Mouse (Mus musculus): ENCODE measurements at regions not wholly inside any gene's neighbourhood (a gene's known extent, or its start where the extent isn't known, plus 50 kb on each side); places are given as distances from the start of the nearest gene placed in this dataset.

GRCm38 (mm10) chr8:89271381-89272355, 227.7 kb upstream of the Sall1 start:
- WGBS: 32% methylated on average over 22 of the region's 22 CpGs
- Histone ChIP-seq H3K27me3 (ENCODE audit: insufficient read depth, low read length) (no peaks in the 10 kb centered on the region), H3K36me3 (ENCODE audit: insufficient read depth, low read length) (no peaks in the 10 kb centered on the region), H3K9ac (ENCODE audit: low read depth, low read length) (no peak overlapping the region), H3K4me1 (replicated peaks; ENCODE audit: insufficient read depth, low read length) (peaks cover 4% of the 10 kb centered on the region; the same call in 1 of the 2 replicates), H3K9me3 (replicated peaks; ENCODE audit: low read length) (no peaks in the 10 kb centered on the region), H3K27ac (peak overlapping the region; percentile 54), H3K4me3 (replicated peaks; ENCODE audit: low read depth, low read length) (peak overlapping the region; percentile 27; the same call in 1 of the 2 replicates), H3K4me2 (ENCODE audit: low read length) (peak overlapping the region; percentile 57)
- DNase-seq (ENCODE audit: low spot score): peak; percentile 40
- TF ChIP-seq CTCF (IDR thresholded peaks at IDR 0.05; ENCODE audit: low read depth): no peak
- 0 out of 2 replicates have a peak, but pooled peaks have one; percentile 43 for ATAC-seq (replicated peaks; ENCODE audit: low FRiP score, low read depth)

GRCm38 (mm10) chr8:89270001-89270400, 226.0 kb upstream of the Sall1 start:
- H3K9ac ChIP-seq (ENCODE audit: low read depth, low read length): no peak overlapping the region
- WGBS: 48% methylated on average over 1 of the region's 1 CpGs
- ATAC-seq (replicated peaks; ENCODE audit: low FRiP score, low read depth) (no peak), DNase-seq (ENCODE audit: low spot score) (no peak)
- TF ChIP-seq CTCF (IDR thresholded peaks at IDR 0.05; ENCODE audit: low read depth): no peak
- peaks cover 4% of the 10 kb centered on the region; the same call in 1 of the 2 replicates for H3K4me1 ChIP-seq (replicated peaks; ENCODE audit: insufficient read depth, low read length)
- no peaks in the 10 kb centered on the region for H3K9me3 ChIP-seq (replicated peaks; ENCODE audit: low read length)
- H3K27ac ChIP-seq: no peak overlapping the region
- H3K27me3 ChIP-seq (ENCODE audit: insufficient read depth, low read length): no peaks in the 10 kb centered on the region
- no peaks in the 10 kb centered on the region for H3K36me3 ChIP-seq (ENCODE audit: insufficient read depth, low read length)
- H3K4me2 ChIP-seq (ENCODE audit: low read length): no peak overlapping the region
- H3K4me3 ChIP-seq (replicated peaks; ENCODE audit: low read depth, low read length): no peak overlapping the region

DNA sequence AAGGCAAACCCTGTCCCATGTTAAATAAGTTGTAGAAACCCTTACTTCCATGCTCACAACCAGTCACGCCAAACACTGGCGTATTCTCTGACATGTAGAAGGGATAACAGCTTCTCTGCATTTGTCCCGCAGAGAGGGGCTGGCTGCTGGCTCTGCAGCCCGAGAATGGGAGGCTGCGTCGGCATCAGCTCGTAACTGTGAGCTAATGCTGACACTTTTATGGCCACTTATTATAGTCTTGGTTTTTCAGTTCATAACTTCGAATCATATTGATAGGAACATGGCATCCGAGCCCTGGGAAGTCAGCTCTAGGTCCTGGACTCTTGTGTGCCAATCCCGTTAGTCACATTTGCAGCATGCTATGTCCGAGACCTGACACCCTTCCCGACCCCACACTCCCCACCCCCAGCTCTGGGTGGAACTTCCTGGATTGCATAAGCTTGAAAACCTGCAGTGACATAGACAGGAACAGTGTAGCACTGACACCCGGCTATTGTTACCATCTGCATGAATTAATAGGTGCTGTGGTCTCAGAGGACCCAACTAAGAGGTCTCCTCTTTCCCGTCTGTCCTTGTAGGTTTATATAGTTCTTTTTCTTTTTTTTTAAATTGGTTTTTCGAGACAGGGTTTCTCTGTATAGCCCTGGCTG, 217.3 kb upstream of the Sall1 start:
- WGBS: 38% methylated on average over 15 of the region's 15 CpGs
- Histone ChIP-seq H3K4me1 (replicated peaks; ENCODE audit: insufficient read depth, low read length) (no peaks in the 10 kb centered on the region), H3K4me3 (replicated peaks; ENCODE audit: low read depth, low read length) (no peak overlapping the region), H3K9me3 (replicated peaks; ENCODE audit: low read length) (no peaks in the 10 kb centered on the region), H3K27ac (no peak overlapping the region), H3K9ac (ENCODE audit: low read depth, low read length) (no peak overlapping the region), H3K4me2 (ENCODE audit: low read length) (peak overlapping the region; percentile 21; the same call in 1 of the 2 replicates), H3K27me3 (ENCODE audit: insufficient read depth, low read length) (no peaks in the 10 kb centered on the region), H3K36me3 (ENCODE audit: insufficient read depth, low read length) (no peaks in the 10 kb centered on the region)
- ATAC-seq (replicated peaks; ENCODE audit: low FRiP score, low read depth): no peak; the same call in 1 of the 2 replicates
- DNase-seq (ENCODE audit: low spot score): peak; percentile 54
- TF ChIP-seq CTCF (IDR thresholded peaks at IDR 0.05; ENCODE audit: low read depth): no peak

DNA sequence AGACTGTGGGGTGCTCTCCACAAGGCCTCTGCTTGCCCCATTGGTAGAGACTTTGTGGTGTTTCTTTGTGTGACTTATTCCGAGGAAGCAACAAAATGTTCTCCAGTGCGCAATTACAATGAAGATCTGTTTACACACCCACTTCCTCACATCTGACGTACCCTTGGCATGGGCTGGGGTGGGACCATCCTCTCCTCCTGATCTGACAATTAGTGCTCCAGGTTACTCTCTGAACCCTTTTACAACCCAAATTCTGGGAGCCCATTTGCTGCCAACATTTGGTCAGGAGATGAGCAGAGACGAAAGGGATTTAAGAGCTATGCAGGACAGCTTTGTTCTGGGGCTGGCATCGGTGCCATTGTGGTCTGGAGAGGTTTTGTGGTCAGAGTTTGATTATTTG, 215.9 kb upstream of the Sall1 start:
- Histone ChIP-seq H3K4me2 (ENCODE audit: low read length) (no peak overlapping the region), H3K9ac (ENCODE audit: low read depth, low read length) (no peak overlapping the region), H3K27me3 (ENCODE audit: insufficient read depth, low read length) (no peaks in the 10 kb centered on the region), H3K27ac (no peak overlapping the region), H3K4me3 (replicated peaks; ENCODE audit: low read depth, low read length) (no peak overlapping the region), H3K4me1 (replicated peaks; ENCODE audit: insufficient read depth, low read length) (no peaks in the 10 kb centered on the region), H3K36me3 (ENCODE audit: insufficient read depth, low read length) (no peaks in the 10 kb centered on the region), H3K9me3 (replicated peaks; ENCODE audit: low read length) (no peaks in the 10 kb centered on the region)
- WGBS: 66% methylated on average over 5 of the region's 5 CpGs
- no peak for TF ChIP-seq CTCF (IDR thresholded peaks at IDR 0.05; ENCODE audit: low read depth)
- DNase-seq (ENCODE audit: low spot score): no peak
- ATAC-seq (replicated peaks; ENCODE audit: low FRiP score, low read depth): no peak

DNA sequence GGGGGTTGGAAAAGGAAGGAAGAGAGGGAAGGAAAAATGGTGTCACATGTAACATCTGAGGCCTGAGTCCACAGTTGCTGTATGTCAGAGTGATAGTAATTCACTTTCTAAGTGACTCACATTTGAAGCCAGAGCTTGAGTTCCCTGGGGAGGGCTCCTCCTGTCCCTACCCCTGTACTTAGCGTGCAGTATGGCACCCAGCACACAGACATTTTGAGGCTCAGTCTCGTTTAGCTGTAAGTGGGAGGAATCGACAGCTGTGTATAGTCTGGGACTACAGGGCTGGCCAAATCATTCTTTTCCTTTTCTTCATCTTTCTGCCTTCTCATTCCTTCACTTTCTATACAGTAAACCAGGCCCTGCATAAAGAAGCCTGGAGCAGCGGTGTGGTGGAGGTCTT, 202.4 kb upstream of the Sall1 start:
- no peaks in the 10 kb centered on the region for H3K27me3 ChIP-seq (ENCODE audit: insufficient read depth, low read length)
- no peak overlapping the region for H3K9ac ChIP-seq (ENCODE audit: low read depth, low read length)
- H3K36me3 ChIP-seq (ENCODE audit: insufficient read depth, low read length): no peaks in the 10 kb centered on the region
- no peak for TF ChIP-seq CTCF (IDR thresholded peaks at IDR 0.05; ENCODE audit: low read depth)
- 69% methylated on average over 4 of the region's 4 CpGs for WGBS
- H3K4me3 ChIP-seq (replicated peaks; ENCODE audit: low read depth, low read length): no peak overlapping the region
- DNase-seq (ENCODE audit: low spot score): no peak
- no peaks in the 10 kb centered on the region for H3K4me1 ChIP-seq (replicated peaks; ENCODE audit: insufficient read depth, low read length)
- no peak overlapping the region for H3K27ac ChIP-seq
- no peak overlapping the region for H3K4me2 ChIP-seq (ENCODE audit: low read length)
- ATAC-seq (replicated peaks; ENCODE audit: low FRiP score, low read depth): no peak
- H3K9me3 ChIP-seq (replicated peaks; ENCODE audit: low read length): no peaks in the 10 kb centered on the region

- DNase-seq (ENCODE audit: low spot score) (peak; percentile 31), ATAC-seq (replicated peaks; ENCODE audit: low FRiP score, low read depth) (no peak)
- no peak overlapping the region for H3K27ac ChIP-seq
- H3K36me3 ChIP-seq (ENCODE audit: insufficient read depth, low read length): no peaks in the 10 kb centered on the region
- no peaks in the 10 kb centered on the region for H3K9me3 ChIP-seq (replicated peaks; ENCODE audit: low read length)
- no peaks in the 10 kb centered on the region for H3K27me3 ChIP-seq (ENCODE audit: insufficient read depth, low read length)
- H3K9ac ChIP-seq (ENCODE audit: low read depth, low read length): no peak overlapping the region
- 0 out of 2 replicates have a peak overlapping the region, but pooled peaks have one; percentile 1 for H3K4me3 ChIP-seq (replicated peaks; ENCODE audit: low read depth, low read length)
- no peak for TF ChIP-seq CTCF (IDR thresholded peaks at IDR 0.05; ENCODE audit: low read depth)
- 22% methylated on average over 25 of the region's 25 CpGs for WGBS
- H3K4me1 ChIP-seq (replicated peaks; ENCODE audit: insufficient read depth, low read length): no peaks in the 10 kb centered on the region
- H3K4me2 ChIP-seq (ENCODE audit: low read length): peak overlapping the region; percentile 41
These were observed 201.3 kb upstream of the Sall1 start for GRCm38 (mm10) chr8:89245131-89245751.

Measured in kidney, postnatal 0 days (tissue).